Mouse (Mus musculus) spleen, postnatal 14 days (tissue): ENCODE measurements around the gene Klk10.
A peak's percentile ranks its signal among the peaks of the same experiment; 100 is the strongest.

ENCODE experiments used
- DNase-seq, 2 experiments: peaks; one replicate each; pipeline ENCODE4 v3.0.0; 2021 to 2022; ENCODE audit warnings: low spot score in 2 of 2

Klk10 gene

DNA sequence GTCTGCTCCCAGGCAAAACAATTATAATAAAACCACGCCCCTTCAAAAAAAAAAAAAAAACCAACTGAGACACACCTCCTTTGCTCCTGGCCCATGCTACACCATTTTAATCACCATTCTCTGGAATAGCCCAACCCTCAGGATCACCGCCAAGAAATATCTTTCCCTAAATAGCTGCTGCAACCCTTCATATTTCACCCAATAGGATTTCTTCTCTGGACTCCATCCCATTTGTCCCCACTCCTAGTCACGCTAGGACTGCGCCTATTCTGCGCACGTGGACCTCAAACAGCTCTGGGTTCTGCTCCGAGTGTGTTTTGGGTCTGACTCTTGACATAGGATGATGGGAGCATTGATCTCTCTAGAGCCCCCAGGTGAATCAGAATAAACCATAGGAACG, 15.5 kb downstream of the Klk10 start:
- DNase-seq: no peak

DNA sequence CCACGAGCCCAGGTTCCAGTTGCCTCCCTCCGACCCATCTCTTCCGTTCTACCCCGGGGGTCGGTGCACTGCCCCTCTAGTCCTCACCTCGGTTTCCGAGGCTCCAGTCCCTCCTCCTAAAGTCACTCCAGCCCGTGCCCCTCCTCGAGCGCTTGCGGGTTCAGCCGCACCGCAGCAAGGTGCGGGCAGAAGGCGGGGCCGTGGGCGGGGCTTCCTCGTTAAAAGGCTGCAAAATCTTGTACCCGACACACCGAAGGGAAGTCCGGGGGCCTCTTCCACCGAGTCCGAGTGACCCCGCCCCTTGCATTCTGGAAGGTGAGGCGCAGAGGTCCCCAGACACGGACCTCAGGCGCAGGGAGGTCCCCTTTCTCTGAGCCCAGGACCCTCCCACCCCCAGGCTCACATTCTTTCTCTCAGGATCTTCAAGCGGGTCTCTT, 16.5 kb downstream of the Klk10 start, which contains the start of gene Klk8:
Klk8 (plus strand) TSS at position 245 of the 437 bp plus-strand sequence.
- DNase-seq: peak in 1 of 2 experiments; percentile 4

DNA sequence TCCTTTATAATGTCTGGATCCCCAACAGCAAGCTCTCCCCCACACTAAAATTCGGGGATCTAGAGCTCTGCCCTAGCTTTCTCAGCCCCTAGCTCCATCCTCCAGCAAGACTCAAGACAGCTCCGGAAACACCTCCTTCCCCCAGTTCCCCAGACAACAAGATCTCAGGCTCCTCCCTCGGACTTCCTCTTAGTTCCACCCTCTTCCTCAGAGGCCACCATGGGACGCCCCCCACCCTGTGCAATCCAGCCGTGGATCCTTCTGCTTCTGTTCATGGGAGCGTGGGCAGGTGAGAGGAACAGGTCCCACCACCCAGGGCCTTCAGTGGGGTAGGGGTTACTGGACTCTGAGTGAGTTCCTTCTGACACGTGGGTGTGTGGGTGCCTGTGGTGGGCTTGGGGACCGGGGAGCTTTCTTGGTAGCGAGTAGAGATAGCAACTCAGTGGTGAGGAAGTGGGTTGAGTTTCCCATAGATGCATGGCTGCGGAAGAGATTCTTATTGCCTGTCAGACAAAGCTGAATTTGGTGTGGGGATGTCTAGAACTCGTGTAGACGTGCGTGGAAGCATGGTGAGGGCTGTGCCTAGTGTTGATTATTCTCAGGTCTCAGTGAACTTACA, 17.1 kb downstream of the Klk10 start:
- no peak for DNase-seq

DNA sequence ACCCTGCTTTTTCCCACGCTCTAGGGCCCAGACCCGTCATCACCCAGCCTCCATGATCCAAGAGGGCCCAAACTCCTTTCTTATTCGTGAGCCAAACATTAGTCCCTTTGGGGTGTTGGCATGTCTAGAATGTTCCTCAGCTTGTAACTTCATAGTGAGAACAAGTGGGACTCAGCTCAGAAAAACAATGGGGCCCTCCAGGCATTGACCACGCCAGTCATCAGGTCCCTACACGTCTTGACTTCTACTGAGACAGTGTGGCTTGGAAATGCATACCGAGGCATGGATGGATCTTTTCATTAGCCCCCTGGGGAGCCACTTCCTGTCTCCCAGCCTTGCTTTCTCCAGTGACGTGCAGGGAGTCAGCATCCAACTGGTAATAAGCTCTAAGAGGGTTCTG, 19.0 kb downstream of the Klk10 start:
- DNase-seq: no peak

DNA sequence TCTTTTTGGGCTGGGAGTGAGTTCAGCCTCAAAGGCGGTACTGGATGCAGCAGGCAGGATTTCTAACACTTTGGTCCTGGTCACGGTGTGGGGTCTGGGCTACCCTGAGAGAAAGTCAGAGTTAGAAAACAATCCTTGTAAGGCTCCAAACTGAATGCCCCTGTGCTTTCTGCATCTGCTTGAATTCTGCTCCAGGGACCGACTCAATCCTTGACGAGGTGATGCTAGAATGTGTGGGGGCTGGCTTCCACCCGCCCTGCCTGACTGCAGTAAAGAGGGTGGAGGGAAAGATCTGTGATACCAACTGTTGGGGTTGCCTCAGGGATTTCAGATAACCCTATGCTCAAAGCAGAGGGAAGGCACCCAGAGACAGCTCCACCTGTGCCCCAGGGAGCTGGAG, 30.2 kb downstream of the Klk10 start, which contains the start of gene Klk7:
Klk7 (plus strand) TSS at position 301 of the 400 bp plus-strand sequence.
- no peak for DNase-seq

DNA sequence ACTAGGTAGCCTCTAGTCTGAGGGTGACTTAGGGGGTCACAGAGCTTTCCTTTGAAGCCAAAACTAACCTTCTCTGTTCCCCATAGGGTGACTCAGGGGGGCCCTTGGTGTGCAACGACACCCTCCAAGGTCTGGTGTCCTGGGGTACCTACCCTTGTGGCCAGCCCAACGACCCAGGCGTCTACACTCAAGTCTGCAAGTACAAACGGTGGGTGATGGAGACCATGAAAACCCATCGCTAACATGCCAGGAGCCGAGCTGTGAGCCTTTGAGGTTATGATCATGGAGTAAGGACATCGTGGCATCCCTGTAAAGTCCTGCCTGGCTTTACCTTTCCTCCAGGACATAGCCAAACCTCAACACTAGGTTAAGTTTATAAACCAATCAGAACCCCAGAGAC, 34.4 kb downstream of the Klk10 start:
- no peak for DNase-seq

DNA sequence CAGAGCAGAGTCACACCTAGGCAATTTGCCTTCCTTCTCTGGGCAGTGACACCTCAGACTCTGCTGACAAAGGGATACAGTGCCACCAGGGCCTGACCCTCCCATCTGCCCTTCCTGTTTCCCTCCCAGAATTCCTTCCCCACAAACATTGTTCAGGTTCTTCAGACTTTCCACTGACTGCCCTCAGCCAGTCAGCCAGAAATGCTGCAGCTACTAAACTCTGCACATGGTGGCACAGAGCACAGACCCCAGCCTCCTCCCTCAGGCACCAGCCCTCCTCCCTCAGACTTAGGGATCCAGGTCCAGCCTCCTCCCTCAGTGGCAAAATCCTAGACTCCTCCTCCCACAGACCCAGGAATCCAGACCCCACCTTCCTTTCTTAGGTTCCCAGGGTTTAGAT, 35.9 kb downstream of the Klk10 start:
- DNase-seq: no peak

DNA sequence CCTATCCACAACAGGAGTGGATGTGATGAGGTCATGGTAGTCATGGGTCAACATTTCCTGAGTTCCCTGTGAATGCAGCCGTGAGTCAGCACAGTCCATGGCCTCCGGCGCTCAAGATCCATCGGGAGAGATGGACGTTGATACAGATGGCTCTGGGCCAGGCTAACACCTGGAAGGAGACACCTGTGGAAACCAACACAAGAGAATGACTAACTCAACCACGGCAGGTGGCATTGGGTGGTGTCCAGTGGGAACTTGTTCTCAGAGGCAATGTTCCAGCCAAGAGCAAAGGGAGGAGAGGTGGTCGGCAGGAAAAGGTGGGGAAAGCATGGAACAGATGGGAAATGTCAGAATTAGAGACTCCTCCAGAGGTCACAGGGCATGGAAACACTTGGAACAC, 40.7 kb downstream of the Klk10 start:
- no peak for DNase-seq

DNA sequence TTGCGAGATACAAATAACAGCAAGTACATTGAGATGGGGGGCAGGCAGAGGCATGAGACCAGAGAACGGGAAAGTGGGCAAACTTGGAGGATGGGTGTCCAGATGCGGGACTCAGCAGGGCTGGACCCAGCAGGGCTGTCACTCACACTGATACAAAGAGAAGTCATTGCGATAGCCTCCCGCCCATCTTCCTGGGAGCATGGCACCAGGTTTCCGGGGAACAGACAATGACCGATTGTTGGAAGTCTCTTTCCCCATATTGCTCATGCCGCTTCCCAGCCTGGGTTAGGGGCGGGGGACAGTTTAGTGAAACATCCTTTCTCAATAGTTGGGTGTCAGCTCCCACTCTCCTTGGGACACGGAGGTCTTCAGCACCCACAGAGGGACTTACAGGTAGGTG, 43.4 kb downstream of the Klk10 start, which contains the start of gene Klk6:
Klk6 (plus strand) TSS at position 301 of the 400 bp plus-strand sequence.
- no peak for DNase-seq

DNA sequence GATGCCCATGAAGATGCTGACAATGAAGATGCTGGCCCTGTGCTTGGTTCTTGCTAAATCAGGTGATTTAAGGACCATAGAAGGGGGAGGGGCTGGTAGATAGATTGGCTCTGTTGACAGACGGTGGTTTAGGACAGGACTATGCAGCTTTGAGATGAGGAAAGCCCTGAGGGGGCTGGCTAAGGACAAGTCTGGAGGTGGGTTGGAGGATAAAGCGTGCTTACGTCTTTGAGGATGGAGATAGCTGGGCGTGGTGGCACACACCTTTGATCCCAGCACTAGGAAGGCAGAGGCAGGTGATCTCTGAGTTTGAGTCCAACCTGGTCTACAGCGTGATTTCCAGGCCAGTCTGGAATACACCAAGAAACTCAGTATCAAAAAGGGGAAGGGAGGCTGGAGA, 45.2 kb downstream of the Klk10 start:
- no peak for DNase-seq

DNA sequence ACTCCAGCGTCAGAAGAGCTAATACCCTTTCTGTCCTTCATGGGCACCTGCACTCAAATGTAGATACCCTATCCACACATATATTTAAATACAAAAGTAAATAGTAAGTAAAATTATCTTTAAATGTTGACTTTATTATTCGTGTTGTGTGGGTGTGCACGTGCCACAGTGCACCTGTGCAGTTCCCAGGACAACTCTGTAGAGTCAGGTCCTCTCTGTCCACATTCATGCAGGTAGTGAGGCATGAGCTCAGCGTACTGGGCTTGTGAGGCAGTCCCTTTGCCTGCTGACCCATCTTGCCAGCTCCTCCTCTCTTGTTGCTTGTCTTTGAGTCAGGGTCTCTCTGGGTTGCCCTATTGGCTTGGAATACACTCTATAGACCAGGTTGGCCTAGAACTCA, 46.9 kb downstream of the Klk10 start:
- no peak for DNase-seq

DNA sequence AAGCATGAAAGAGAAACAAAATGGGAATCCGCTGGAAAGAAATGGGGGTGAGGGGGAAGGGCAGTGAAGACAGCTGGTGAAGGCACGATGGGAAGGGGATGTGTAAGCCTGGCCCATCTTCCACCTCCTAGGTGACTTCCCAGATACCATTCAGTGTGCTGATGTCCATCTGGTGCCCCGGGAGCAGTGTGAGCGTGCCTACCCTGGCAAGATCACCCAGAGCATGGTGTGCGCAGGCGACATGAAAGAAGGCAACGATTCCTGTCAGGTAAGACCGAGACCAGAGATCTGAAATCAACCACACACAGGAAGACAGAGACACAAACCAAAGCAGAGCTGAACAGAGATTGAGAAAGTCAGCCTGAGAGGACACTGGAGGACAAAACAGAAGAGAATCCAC, 48.2 kb downstream of the Klk10 start:
- DNase-seq: no peak
